Mouse (Mus musculus) mammary gland, adult 2 months (tissue): Measurements from ENCODE around the gene Ddx19a. TPM values are rescaled to one million over a fixed set of nuclear protein-coding genes. Genes with fewer than 3 reads are reported as not detected.

ENCODE experiments used
- polyA plus RNA-seq: library from polyadenylated mRNA; depleted of rRNA; stranded (reverse); fragments of >200 nt; gene quantifications from 2 replicates; pipeline ENCODE4 v1.2.3, GENCODE M21; 2012; ENCODE audit warnings: low replicate concordance; rRNA removed

Ddx19a gene
- polyA plus RNA-seq: 18.5 and 41.3 TPM in 2 replicates

GRCm38 (mm10) chr8:110997547-110998531 lies at the start of gene Ddx19a:
Gene Ddx19a, minus strand, starts transcription at chr8:110997800.

GRCm38 (mm10) chr8:111032916-111033315 lies 35.3 kb upstream of the Ddx19a start, which contains the start of gene Aars:
Gene Aars, plus strand, starts transcription at chr8:111033144.

GRCm38 (mm10) chr8:111031572-111031971 lies 34.0 kb upstream of the Ddx19a start, which contains the start of gene Ddx19b:
Gene Ddx19b, minus strand, starts transcription at chr8:111031751.

Other genes starting within 250 kb of the Ddx19a start
- gene Il34, start 191.9 kb downstream of the Ddx19a start, polyA plus RNA-seq: 51.8 and 58.0 TPM in 2 replicates
- 28.8 and 48.9 TPM in 2 replicates for gene Cog4, start 151.2 kb downstream of the Ddx19a start, polyA plus RNA-seq
- gene Sf3b3, start 151.0 kb downstream of the Ddx19a start, polyA plus RNA-seq: 25.8 and 42.1 TPM in 2 replicates
- gene Fuk, start 95.3 kb downstream of the Ddx19a start, polyA plus RNA-seq: 14.6 and 19.3 TPM in 2 replicates
- gene St3gal2, start 77.9 kb downstream of the Ddx19a start, polyA plus RNA-seq: 38.9 and 60.7 TPM in 2 replicates
- 1.8 and 4.3 TPM in 2 replicates for gene Ddx19b, start 34.0 kb upstream of the Ddx19a start, polyA plus RNA-seq
- 24.1 and 26.0 TPM in 2 replicates for gene Aars, start 35.3 kb upstream of the Ddx19a start, polyA plus RNA-seq
- 36.4 TPM in 1 of 2 replicates, not detected in the other for gene Exosc6, start 58.5 kb upstream of the Ddx19a start, polyA plus RNA-seq
- 0.40 TPM in 1 of 2 replicates, not detected in the other for gene Clec18a, start 94.6 kb upstream of the Ddx19a start, polyA plus RNA-seq
- 17.3 and 26.6 TPM in 2 replicates for gene Pdpr, start 96.8 kb upstream of the Ddx19a start, polyA plus RNA-seq